Mouse (Mus musculus): ENCODE results near the gene Kcnj13.

The Kcnj13 gene

GRCm38 (mm10) chr1:87394594-87394993 is at the start of gene Kcnj13:
Kcnj13 (minus strand) TSS chr1:87394729.
- DNase-seq (ENCODE audit: low read depth, low spot score): no peak

- DNase-seq (ENCODE audit: low read depth, low spot score): no peak
Observed at GRCm38 (mm10) chr1:87436583-87436982, 42.1 kb upstream of the Kcnj13 start.

- no peak for DNase-seq (ENCODE audit: low read depth, low spot score)
Observed at GRCm38 (mm10) chr1:87435125-87435524, 40.6 kb upstream of the Kcnj13 start.

GRCm38 (mm10) chr1:87418733-87419132 is 24.2 kb upstream of the Kcnj13 start:
- peak; percentile 80 for DNase-seq (ENCODE audit: low read depth, low spot score)

GRCm38 (mm10) chr1:87409380-87409779 is 14.9 kb upstream of the Kcnj13 start:
- DNase-seq (ENCODE audit: low read depth, low spot score): no peak

GRCm38 (mm10) chr1:87406012-87406411 is 11.5 kb upstream of the Kcnj13 start:
- DNase-seq (ENCODE audit: low read depth, low spot score): no peak

GRCm38 (mm10) chr1:87404710-87405109 is 10.2 kb upstream of the Kcnj13 start:
- peak; percentile 24 for DNase-seq (ENCODE audit: low read depth, low spot score)

GRCm38 (mm10) chr1:87396923-87397586 is 2.5 kb upstream of the Kcnj13 start:
- DNase-seq (ENCODE audit: low read depth, low spot score): peak; percentile 46

- no peak for DNase-seq (ENCODE audit: low read depth, low spot score)
Observed at GRCm38 (mm10) chr1:87393444-87394195, 909 bp downstream of the Kcnj13 start.

GRCm38 (mm10) chr1:87386436-87387092 is 8.0 kb downstream of the Kcnj13 start:
- DNase-seq (ENCODE audit: low read depth, low spot score): no peak

- no peak for DNase-seq (ENCODE audit: low read depth, low spot score)
Observed at GRCm38 (mm10) chr1:87381152-87381551, 13.4 kb downstream of the Kcnj13 start.

- peak; percentile 30 for DNase-seq (ENCODE audit: low read depth, low spot score)
Observed at GRCm38 (mm10) chr1:87379919-87380318, 14.6 kb downstream of the Kcnj13 start.

GRCm38 (mm10) chr1:87378024-87378560 is 16.4 kb downstream of the Kcnj13 start:
- no peak for DNase-seq (ENCODE audit: low read depth, low spot score)

GRCm38 (mm10) chr1:87360276-87360675 is 34.3 kb downstream of the Kcnj13 start:
- DNase-seq (ENCODE audit: low read depth, low spot score): no peak

- DNase-seq (ENCODE audit: low read depth, low spot score): peak; percentile 7
Observed at GRCm38 (mm10) chr1:87350576-87350975, 44.0 kb downstream of the Kcnj13 start.

Data from brain, adult 2 months (tissue).